Mouse (Mus musculus) hindbrain, embryonic 14.5 days (tissue): ENCODE measurements at regions not wholly inside any gene's neighbourhood (a gene's known extent, or its start where the extent isn't known, plus 50 kb on each side); places are given as distances from the start of the nearest gene placed in this dataset.
A peak's percentile ranks its signal among the peaks of the same experiment; 100 is the strongest.

Experiments
- ATAC-seq: fragments of 200-750 bp; cut with Nextera tagmentation; 2 replicates; pipeline ENCODE4 v1.8.0; 2017; ENCODE audit warnings: moderate number of reproducible peaks, mild to moderate bottlenecking, moderate TSS enrichment, moderate library complexity; ENCODE audit not compliant: low FRiP score
- DNase-seq: peaks from one replicate; pipeline ENCODE4 v3.0.0-alpha.2; 2015; ENCODE audit warnings: low spot score
- H3K27ac ChIP-seq: fragments of 300-500 bp; sonication (generic); 2 replicates; pipeline ENCODE4 v1.5.1; 2014; ENCODE audit warnings: mild to moderate bottlenecking, moderate library complexity
- H3K27me3 ChIP-seq: fragments of 300-500 bp; sonication (generic); 2 replicates; pipeline ENCODE4 v1.6.1; 2014; ENCODE audit warnings: mild to moderate bottlenecking, low read length, mixed read lengths; ENCODE audit not compliant: control insufficient read depth, insufficient read depth
- H3K36me3 ChIP-seq: fragments of 300-500 bp; sonication (generic); replicated peaks from 2 replicates; pipeline ENCODE4 v1.6.1; 2014; ENCODE audit not compliant: control insufficient read depth, insufficient read depth
- H3K4me1 ChIP-seq: fragments of 300-500 bp; sonication (generic); replicated peaks from 2 replicates; pipeline ENCODE4 v1.6.1; 2014; ENCODE audit warnings: antibody characterized with exemption, low read length, mixed read lengths; ENCODE audit not compliant: control insufficient read depth, insufficient read depth
- H3K4me2 ChIP-seq: fragments of 300-500 bp; sonication (generic); replicated peaks from 2 replicates; pipeline ENCODE4 v1.6.1; 2014; ENCODE audit warnings: mild to moderate bottlenecking, moderate library complexity
- H3K4me3 ChIP-seq: fragments of 300-500 bp; sonication (generic); replicated peaks from 2 replicates; pipeline ENCODE4 v1.5.1; 2014; ENCODE audit warnings: mild to moderate bottlenecking, low read length
- H3K9ac ChIP-seq: fragments of 300-500 bp; sonication (generic); 2 replicates; pipeline ENCODE4 v1.6.1; 2014
- H3K9me3 ChIP-seq: fragments of 300-500 bp; sonication (generic); 2 replicates; pipeline ENCODE4 v1.6.1; 2016; ENCODE audit warnings: low read length; ENCODE audit not compliant: control insufficient read depth
- WGBS: fragments of 180-500 bp; shearing (Covaris S2); extraction: QIAGEN DNeasy Blood & Tissue Kit; methylation state at CpG from one replicate; pipeline ENCODE4 v1.1.7; 2014; 5-methylcytosine and 5-hydroxymethylcytosine counted together

GRCm38 (mm10) chr17:50393698-50394097 lies 100.3 kb upstream of the Dazl start:
- Histone ChIP-seq H3K9me3 (no peaks in the 10 kb centered on the region), H3K9ac (no peak overlapping the region), H3K36me3 (no peaks in the 10 kb centered on the region), H3K27me3 (no peaks in the 10 kb centered on the region), H3K4me3 (no peak overlapping the region), H3K4me2 (no peak overlapping the region), H3K4me1 (no peaks in the 10 kb centered on the region), H3K27ac (no peak overlapping the region)
- no peak for DNase-seq
- no peak for ATAC-seq
- WGBS: 50% methylated on average over 3 of the region's 3 CpGs

- DNase-seq: no peak
- no peak for ATAC-seq
These were observed 101.4 kb upstream of the Dazl start for GRCm38 (mm10) chr17:50394801-50395200.

GRCm38 (mm10) chr17:50395669-50396068 lies 102.2 kb upstream of the Dazl start:
- 92% methylated on average over 11 of the region's 11 CpGs for WGBS
- no peak for DNase-seq
- H3K4me2 ChIP-seq: no peak overlapping the region
- H3K36me3 ChIP-seq: no peaks in the 10 kb centered on the region
- H3K4me1 ChIP-seq: no peaks in the 10 kb centered on the region
- H3K4me3 ChIP-seq: no peak overlapping the region
- no peaks in the 10 kb centered on the region for H3K9me3 ChIP-seq
- H3K27me3 ChIP-seq: no peaks in the 10 kb centered on the region
- no peak for ATAC-seq
- no peak overlapping the region for H3K27ac ChIP-seq
- H3K9ac ChIP-seq: no peak overlapping the region

More at GRCm38 (mm10) chr17:50394801-50395200, 101.4 kb upstream of the Dazl start:
- H3K4me2 ChIP-seq: no peak overlapping the region
- H3K36me3 ChIP-seq: no peaks in the 10 kb centered on the region
- H3K27ac ChIP-seq: no peak overlapping the region
- no peak overlapping the region for H3K9ac ChIP-seq
- H3K4me1 ChIP-seq: no peaks in the 10 kb centered on the region
- no peak overlapping the region for H3K4me3 ChIP-seq
- WGBS: 90% methylated on average over 1 of the region's 1 CpGs
- H3K9me3 ChIP-seq: no peaks in the 10 kb centered on the region
- H3K27me3 ChIP-seq: no peaks in the 10 kb centered on the region

GRCm38 (mm10) chr17:50397324-50397723 lies 103.9 kb upstream of the Dazl start:
- 67% methylated on average over 4 of the region's 4 CpGs for WGBS
- ATAC-seq: no peak
- H3K9me3 ChIP-seq: no peaks in the 10 kb centered on the region

GRCm38 (mm10) chr17:50407249-50407990 lies 101.8 kb upstream of the Plcl2 start:
- peak; percentile 72 for DNase-seq
- H3K36me3 ChIP-seq: no peaks in the 10 kb centered on the region
- H3K4me3 ChIP-seq: no peak overlapping the region
- no peaks in the 10 kb centered on the region for H3K9me3 ChIP-seq
- ATAC-seq: no peak; the same call in 1 of the 2 replicates
- peak overlapping the region; percentile 68 for H3K27ac ChIP-seq
- WGBS: 52% methylated on average over 11 of the region's 11 CpGs
- no peaks in the 10 kb centered on the region for H3K27me3 ChIP-seq
- H3K4me2 ChIP-seq: no peak overlapping the region
- no peak overlapping the region for H3K9ac ChIP-seq
- 0 out of 2 replicates have a peak, but pooled peaks cover 2% of the 10 kb centered on the region for H3K4me1 ChIP-seq

More at GRCm38 (mm10) chr17:50397324-50397723, 103.9 kb upstream of the Dazl start:
- Histone ChIP-seq H3K4me1 (no peaks in the 10 kb centered on the region), H3K9ac (no peak overlapping the region), H3K4me3 (no peak overlapping the region), H3K36me3 (no peaks in the 10 kb centered on the region), H3K27me3 (no peaks in the 10 kb centered on the region), H3K27ac (no peak overlapping the region), H3K4me2 (no peak overlapping the region)
- DNase-seq: no peak

DNA sequence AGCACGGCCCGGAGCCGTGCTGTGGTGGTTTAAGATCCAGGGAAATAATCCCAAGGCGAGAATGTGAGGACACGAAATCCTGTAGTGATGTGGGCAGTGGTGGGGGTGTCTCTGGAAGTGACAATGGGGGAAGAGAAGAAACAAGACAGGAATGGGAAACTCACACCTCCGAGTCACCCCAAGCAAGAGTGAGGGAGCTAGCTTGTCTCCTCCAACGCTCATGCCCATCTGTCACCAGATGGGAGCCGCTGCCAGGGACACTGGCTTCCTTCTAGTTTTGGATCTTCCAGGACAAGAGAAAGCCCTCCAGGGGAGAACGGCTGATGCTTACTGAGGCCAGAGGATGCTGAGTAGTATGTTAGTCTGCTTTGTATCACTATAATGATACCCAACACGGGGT lies 100.6 kb upstream of the Plcl2 start:
- Histone ChIP-seq H3K4me3 (no peak overlapping the region), H3K27me3 (no peaks in the 10 kb centered on the region), H3K9ac (no peak overlapping the region), H3K9me3 (no peaks in the 10 kb centered on the region), H3K27ac (no peak overlapping the region), H3K36me3 (no peaks in the 10 kb centered on the region), H3K4me2 (no peak overlapping the region), H3K4me1 (0 out of 2 replicates have a peak, but pooled peaks cover 2% of the 10 kb centered on the region)
- WGBS: 91% methylated on average over 10 of the region's 10 CpGs
- ATAC-seq: no peak
- no peak for DNase-seq

DNA sequence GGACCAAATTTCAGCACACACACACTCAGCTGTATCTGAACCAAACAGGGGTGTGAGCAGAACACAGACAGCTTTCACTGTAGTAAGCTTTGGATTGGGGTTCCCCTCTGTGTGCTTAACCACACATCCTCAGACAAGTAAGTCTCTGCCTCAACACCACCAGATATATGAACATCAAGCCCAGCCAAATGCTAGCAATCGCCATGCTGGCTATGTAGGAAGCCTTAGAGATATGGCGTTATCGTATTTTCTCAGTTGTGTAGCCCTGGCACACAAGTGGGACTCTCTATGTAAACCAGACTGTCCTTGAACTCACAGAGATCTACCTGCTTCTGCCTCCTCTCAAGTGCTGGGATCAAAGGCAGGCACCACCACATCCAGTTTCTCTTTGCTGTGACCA lies 99.9 kb upstream of the Plcl2 start:
- H3K9me3 ChIP-seq: no peaks in the 10 kb centered on the region
- no peak overlapping the region for H3K4me2 ChIP-seq
- no peaks in the 10 kb centered on the region for H3K36me3 ChIP-seq
- WGBS: 97% methylated on average over 3 of the region's 3 CpGs
- DNase-seq: no peak
- 0 out of 2 replicates have a peak, but pooled peaks cover 2% of the 10 kb centered on the region for H3K4me1 ChIP-seq
- no peak overlapping the region for H3K9ac ChIP-seq
- H3K27ac ChIP-seq: no peak overlapping the region
- ATAC-seq: no peak
- no peak overlapping the region for H3K4me3 ChIP-seq
- H3K27me3 ChIP-seq: no peaks in the 10 kb centered on the region

DNA sequence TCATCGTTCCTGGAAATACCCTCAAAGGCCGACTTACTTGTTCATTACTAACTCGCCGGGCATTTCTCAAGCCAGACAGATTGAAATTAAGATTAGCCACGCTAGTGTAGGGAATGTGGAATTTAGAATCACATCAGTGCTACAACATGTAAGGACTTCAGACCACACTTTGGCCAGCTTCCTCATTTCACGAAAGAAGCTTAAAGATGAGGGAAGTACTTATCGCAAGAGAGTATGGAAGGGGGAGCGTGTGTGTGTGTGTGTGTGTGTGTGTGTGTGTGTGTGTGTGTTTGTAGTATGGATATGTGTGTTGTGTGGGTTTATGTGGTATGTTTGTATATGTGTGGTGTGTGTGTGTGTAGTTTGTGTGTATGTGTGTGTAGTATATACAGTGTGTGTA lies 99.3 kb upstream of the Plcl2 start:
- no peaks in the 10 kb centered on the region for H3K36me3 ChIP-seq
- no peaks in the 10 kb centered on the region for H3K9me3 ChIP-seq
- no peak overlapping the region for H3K9ac ChIP-seq
- H3K4me3 ChIP-seq: no peak overlapping the region
- 0 out of 2 replicates have a peak, but pooled peaks cover 2% of the 10 kb centered on the region for H3K4me1 ChIP-seq
- no peaks in the 10 kb centered on the region for H3K27me3 ChIP-seq
- H3K27ac ChIP-seq: no peak overlapping the region
- 88% methylated on average over 8 of the region's 8 CpGs for WGBS
- no peak overlapping the region for H3K4me2 ChIP-seq
- DNase-seq (no peak), ATAC-seq (no peak)

DNA sequence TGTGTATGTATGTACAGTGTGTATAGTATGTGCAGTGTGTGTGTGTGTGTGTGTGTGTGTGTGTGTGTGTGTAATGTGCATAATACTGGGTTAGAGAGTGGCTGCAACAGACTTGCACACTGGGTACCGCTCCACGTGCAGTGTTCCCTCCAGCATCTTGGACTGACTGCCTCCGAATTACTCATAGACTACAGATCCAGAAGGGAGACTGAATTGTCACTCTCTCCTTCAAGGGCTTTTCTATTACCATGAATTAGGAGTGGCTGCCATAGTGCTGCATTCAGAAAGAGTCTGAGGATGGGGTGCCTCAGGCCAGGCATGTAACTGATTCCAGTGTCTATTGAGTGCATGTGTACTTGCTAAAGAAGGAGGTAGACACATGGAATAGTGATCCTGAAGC lies 98.9 kb upstream of the Plcl2 start:
- 0 out of 2 replicates have a peak, but pooled peaks cover 2% of the 10 kb centered on the region for H3K4me1 ChIP-seq
- H3K4me3 ChIP-seq: no peak overlapping the region
- no peaks in the 10 kb centered on the region for H3K36me3 ChIP-seq
- 94% methylated on average over 3 of the region's 3 CpGs for WGBS
- no peak for DNase-seq
- H3K9me3 ChIP-seq: no peaks in the 10 kb centered on the region
- H3K27ac ChIP-seq: no peak overlapping the region
- ATAC-seq: no peak
- no peak overlapping the region for H3K4me2 ChIP-seq
- H3K9ac ChIP-seq: no peak overlapping the region
- no peaks in the 10 kb centered on the region for H3K27me3 ChIP-seq
